Mouse (Mus musculus) MEL (cell line): ENCODE results near the gene Rbms2.

ENCODE experiments used
- CTCF ChIP-seq, 3 experiments: IDR thresholded peaks in 2 of 3; conservative IDR thresholded peaks in 1 of 3; 2 replicates each; pipeline ENCODE4 v1.5.1; 2011 to 2012; ENCODE audit warnings: low read length in 3 of 3, low read depth in 2 of 3, mild to moderate bottlenecking in 2 of 3, improper control_type of control experiment in 1 of 3, inconsistent platforms in 1 of 3, mixed read lengths in 1 of 3, moderate library complexity in 1 of 3; ENCODE audit not compliant: control insufficient read depth in 1 of 3, insufficient read depth in 1 of 3, poor library complexity in 1 of 3, severe bottlenecking in 1 of 3
- ELF1 ChIP-seq: IDR thresholded peaks from 2 replicates; pipeline ENCODE4 v1.6.1; 2014; ENCODE audit warnings: low read depth, mild to moderate bottlenecking, inconsistent platforms, low read length, improper control_type of control experiment, moderate library complexity
- EP300 ChIP-seq, 2 experiments: IDR thresholded peaks; 2 replicates each; pipeline ENCODE4 v1.6.1; 2011; ENCODE audit warnings: improper control_type of control experiment in 2 of 2, low read length in 2 of 2, low read depth in 1 of 2, mild to moderate bottlenecking in 1 of 2
- GATA1 ChIP-seq: IDR thresholded peaks from 2 replicates; pipeline ENCODE4 v1.6.1; 2011; ENCODE audit warnings: low read depth, low read length, improper control_type of control experiment
- HCFC1 ChIP-seq: IDR thresholded peaks from 2 replicates; pipeline ENCODE4 v1.6.1; 2012; ENCODE audit warnings: low read depth, mild to moderate bottlenecking, inconsistent platforms, low read length, improper control_type of control experiment, moderate library complexity
- KAT2A ChIP-seq: conservative IDR thresholded peaks from 2 replicates; pipeline ENCODE4 v1.6.1; 2012; ENCODE audit warnings: low read depth, low read length, improper control_type of control experiment, inconsistent platforms
- MXI1 ChIP-seq: IDR thresholded peaks from 2 replicates; pipeline ENCODE4 v1.6.1; 2011; ENCODE audit warnings: mild to moderate bottlenecking, low read depth, low read length, improper control_type of control experiment
- POLR2A ChIP-seq, 2 experiments: IDR thresholded peaks; 2 replicates each; pipeline ENCODE4 v1.6.1; 2011 to 2012; ENCODE audit warnings: low read length in 2 of 2, mild to moderate bottlenecking in 2 of 2, control low read depth in 1 of 2, improper control_type of control experiment in 1 of 2, low read depth in 1 of 2, moderate library complexity in 1 of 2; ENCODE audit not compliant: control insufficient read depth in 1 of 2, insufficient read depth in 1 of 2, poor library complexity in 1 of 2
- RAD21 ChIP-seq: IDR thresholded peaks from 2 replicates; pipeline ENCODE4 v1.6.1; 2011; ENCODE audit warnings: mild to moderate bottlenecking, low read depth, low read length, improper control_type of control experiment
- TBP ChIP-seq: IDR thresholded peaks from 2 replicates; pipeline ENCODE4 v1.8.0; 2011; ENCODE audit warnings: low read depth, low read length, improper control_type of control experiment
- UBTF ChIP-seq: IDR thresholded peaks from 2 replicates; pipeline ENCODE4 v1.6.1; 2012; ENCODE audit warnings: low read depth, mild to moderate bottlenecking, inconsistent platforms, low read length, improper control_type of control experiment, moderate library complexity, borderline replicate concordance; ENCODE audit not compliant: insufficient read depth
- USF2 ChIP-seq, 2 experiments: IDR thresholded peaks; 2 replicates each; pipeline ENCODE4 v1.6.1; 2011 to 2012; ENCODE audit warnings: improper control_type of control experiment in 2 of 2, low read length in 2 of 2, borderline replicate concordance in 1 of 2, inconsistent platforms in 1 of 2, low read depth in 1 of 2, mild to moderate bottlenecking in 1 of 2; ENCODE audit not compliant: insufficient read depth in 1 of 2
- ZNF384 ChIP-seq: IDR thresholded peaks from 2 replicates; pipeline ENCODE4 v1.6.1; 2012; ENCODE audit warnings: low read depth, mild to moderate bottlenecking, inconsistent platforms, low read length, improper control_type of control experiment

DNA sequence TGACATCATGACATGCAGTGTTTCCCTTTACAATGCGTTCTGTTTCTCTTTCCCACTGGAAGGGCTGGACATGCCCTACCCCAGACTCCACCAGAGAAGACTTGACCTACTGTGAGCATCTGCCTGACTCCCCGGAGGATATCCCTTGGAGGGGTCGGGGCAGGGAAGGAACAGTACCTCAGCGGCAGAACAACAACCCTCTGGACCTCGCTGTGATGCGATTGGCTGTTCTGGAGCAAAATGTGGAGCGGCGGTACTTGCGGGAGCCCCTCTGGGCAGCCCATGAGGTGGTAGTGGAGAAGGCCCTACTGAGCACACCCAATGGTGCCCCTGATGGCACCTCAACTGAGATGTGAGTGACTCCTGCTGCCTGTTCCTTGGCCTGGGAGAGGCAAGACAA is 55.3 kb downstream of the Rbms2 start:
- TF ChIP-seq ELF1 (no peak), POLR2A (IDR thresholded peaks at IDR 0.05; ENCODE audit: control insufficient read depth in 1 of 2, insufficient read depth in 1 of 2, low read depth in 1 of 2, low read length in 2 of 2, poor library complexity in 1 of 2) (no peak), CTCF (IDR thresholded peaks at IDR 0.05 in 2 of 3, conservative IDR thresholded peaks at IDR 0.05 in 1 of 3; ENCODE audit: control insufficient read depth in 1 of 3, insufficient read depth in 1 of 3, low read depth in 2 of 3, low read length in 3 of 3, poor library complexity in 1 of 3, severe bottlenecking in 1 of 3) (no peak), USF2 (IDR thresholded peaks at IDR 0.05; ENCODE audit: borderline replicate concordance in 1 of 2, insufficient read depth in 1 of 2, low read depth in 1 of 2, low read length in 2 of 2) (no peak), ZNF384 (no peak), EP300 (IDR thresholded peaks at IDR 0.05; ENCODE audit: low read depth in 1 of 2, low read length in 2 of 2) (no peak), TBP (no peak), MXI1 (no peak), RAD21 (no peak), HCFC1 (no peak), KAT2A (no peak), GATA1 (no peak), UBTF (no peak)
